Mouse (Mus musculus): ENCODE measurements at regions not wholly inside any gene's neighbourhood (a gene's known extent, or its start where the extent isn't known, plus 50 kb on each side); places are given as distances from the start of the nearest gene placed in this dataset.

GRCm38 (mm10) chr17:3869459-3870194, 173.6 kb upstream of the Nox3 start:
- H3K9me3 ChIP-seq (replicated peaks; ENCODE audit: low read length), result no peaks in the 10 kb centered on the region
- no peak for TF ChIP-seq NRF1 (IDR thresholded peaks at IDR 0.05; ENCODE audit: low read depth, low read length)
- TF ChIP-seq GABPA (IDR thresholded peaks at IDR 0.05; ENCODE audit: insufficient replicate concordance, low read depth, low read length), result no peak
- no peaks in the 10 kb centered on the region for H3K36me3 ChIP-seq (replicated peaks in 1 of 2; ENCODE audit: control insufficient read depth in 1 of 2, insufficient read depth in 1 of 2, low read length in 1 of 2)
- no peak overlapping the region for H3K4me2 ChIP-seq (ENCODE audit: insufficient read depth, low read depth, poor library complexity, severe bottlenecking)
- in situ Hi-C loops (cut with MboI; ENCODE audit: low pct_ligation_motif_present, low pct_unique_long_range_greater_than_20kb, low sequenced_read_pairs), result no loop called here
- H3K27ac ChIP-seq (ENCODE audit: insufficient read depth, low read depth), result no peak overlapping the region
- H3K9ac ChIP-seq (ENCODE audit: insufficient read depth, low read depth), result no peak overlapping the region
- dilution Hi-C loops (cut with MboI; ENCODE audit: extremely low pct_ligation_motif_present, extremely low pct_unique_long_range_greater_than_20kb, low sequenced_read_pairs), result no loop called here
- no peak overlapping the region for H3K4me3 ChIP-seq (replicated peaks in 1 of 3; ENCODE audit: low read depth in 2 of 3, low read length in 2 of 3, poor library complexity in 1 of 3)
- DNase-seq (ENCODE audit: extremely low read depth), result no peak
- H3K27me3 ChIP-seq (replicated peaks), result no peaks in the 10 kb centered on the region
- H3K4me1 ChIP-seq (ENCODE audit: control insufficient read depth in 1 of 2, insufficient read depth in 2 of 2), result no peaks in the 10 kb centered on the region
- no peaks in the 10 kb centered on the region for H3K79me2 ChIP-seq (replicated peaks; ENCODE audit: control insufficient read depth, extremely low read depth, insufficient read depth, poor library complexity, severe bottlenecking)

- in situ Hi-C loops (cut with MboI; ENCODE audit: low pct_ligation_motif_present, low pct_unique_long_range_greater_than_20kb, low sequenced_read_pairs), result no loop called here
- Histone ChIP-seq H3K4me2 (ENCODE audit: insufficient read depth, low read depth, poor library complexity, severe bottlenecking) (no peak overlapping the region), H3K27me3 (replicated peaks) (no peaks in the 10 kb centered on the region), H3K9ac (ENCODE audit: insufficient read depth, low read depth) (no peak overlapping the region), H3K4me3 (replicated peaks in 1 of 3; ENCODE audit: low read depth in 2 of 3, low read length in 2 of 3, poor library complexity in 1 of 3) (no peak overlapping the region), H3K36me3 (replicated peaks in 1 of 2; ENCODE audit: control insufficient read depth in 1 of 2, insufficient read depth in 1 of 2, low read length in 1 of 2) (no peaks in the 10 kb centered on the region), H3K27ac (ENCODE audit: insufficient read depth, low read depth) (no peak overlapping the region), H3K4me1 (ENCODE audit: control insufficient read depth in 1 of 2, insufficient read depth in 2 of 2) (no peaks in the 10 kb centered on the region), H3K9me3 (replicated peaks; ENCODE audit: low read length) (no peaks in the 10 kb centered on the region), H3K79me2 (replicated peaks; ENCODE audit: control insufficient read depth, extremely low read depth, insufficient read depth, poor library complexity, severe bottlenecking) (no peaks in the 10 kb centered on the region)
- DNase-seq (ENCODE audit: extremely low read depth), result peak; percentile 43
- dilution Hi-C loops (cut with MboI; ENCODE audit: extremely low pct_ligation_motif_present, extremely low pct_unique_long_range_greater_than_20kb, low sequenced_read_pairs), result no loop called here
- peak; percentile 54 for TF ChIP-seq RAD21 (IDR thresholded peaks at IDR 0.05; ENCODE audit: low read depth, low read length)
- peak; percentile 31 for TF ChIP-seq SMC3 (IDR thresholded peaks at IDR 0.05; ENCODE audit: low read depth, low read length)
- TF ChIP-seq CTCF (conservative IDR thresholded peaks at IDR 0.05 in 1 of 2, IDR thresholded peaks at IDR 0.05 in 1 of 2; ENCODE audit: low read depth in 2 of 2, low read length in 2 of 2), result peak in 1 of 2 experiments; percentile 60; a peak in 2 of 4 replicates
- TF ChIP-seq ZNF384 (IDR thresholded peaks at IDR 0.05; ENCODE audit: low read depth, low read length), result no peak
These were observed 166.3 kb upstream of the Nox3 start for GRCm38 (mm10) chr17:3862384-3862783.

GRCm38 (mm10) chr17:3836386-3836785, 140.3 kb upstream of the Nox3 start:
- Histone ChIP-seq H3K9ac (ENCODE audit: insufficient read depth, low read depth) (no peak overlapping the region), H3K9me3 (replicated peaks; ENCODE audit: low read length) (no peaks in the 10 kb centered on the region), H3K4me2 (ENCODE audit: insufficient read depth, low read depth, poor library complexity, severe bottlenecking) (no peak overlapping the region), H3K4me1 (ENCODE audit: control insufficient read depth in 1 of 2, insufficient read depth in 2 of 2) (no peaks in the 10 kb centered on the region), H3K27me3 (replicated peaks) (no peaks in the 10 kb centered on the region), H3K27ac (ENCODE audit: insufficient read depth, low read depth) (no peak overlapping the region), H3K79me2 (replicated peaks; ENCODE audit: control insufficient read depth, extremely low read depth, insufficient read depth, poor library complexity, severe bottlenecking) (no peaks in the 10 kb centered on the region), H3K4me3 (replicated peaks in 1 of 3; ENCODE audit: low read depth in 2 of 3, low read length in 2 of 3, poor library complexity in 1 of 3) (no peak overlapping the region), H3K36me3 (replicated peaks in 1 of 2; ENCODE audit: control insufficient read depth in 1 of 2, insufficient read depth in 1 of 2, low read length in 1 of 2) (no peaks in the 10 kb centered on the region)
- TF ChIP-seq MEF2A (IDR thresholded peaks at IDR 0.05; ENCODE audit: borderline replicate concordance, low read depth, low read length) (no peak), KAT2A (IDR thresholded peaks at IDR 0.05; ENCODE audit: insufficient replicate concordance, low read length) (no peak), IRF4 (IDR thresholded peaks at IDR 0.05; ENCODE audit: low read depth, low read length) (no peak), ZKSCAN1 (IDR thresholded peaks at IDR 0.05; ENCODE audit: borderline replicate concordance, low read depth, low read length) (no peak), USF2 (conservative IDR thresholded peaks at IDR 0.05; ENCODE audit: low read depth, low read length) (no peak), POLR2A (IDR thresholded peaks at IDR 0.05; ENCODE audit: low read depth, low read length) (no peak), PAX5 (IDR thresholded peaks at IDR 0.05; ENCODE audit: low read length) (no peak), TBP (conservative IDR thresholded peaks at IDR 0.05; ENCODE audit: low read depth, low read length) (no peak), CHD1 (IDR thresholded peaks at IDR 0.05; ENCODE audit: low read depth, low read length) (no peak), CTCF (conservative IDR thresholded peaks at IDR 0.05 in 1 of 2, IDR thresholded peaks at IDR 0.05 in 1 of 2; ENCODE audit: low read depth in 2 of 2, low read length in 2 of 2) (no peak), ZC3H11A (IDR thresholded peaks at IDR 0.05; ENCODE audit: low read depth, low read length) (no peak), TCF12 (IDR thresholded peaks at IDR 0.05; ENCODE audit: low read depth, low read length) (no peak)
- no peak for DNase-seq (ENCODE audit: extremely low read depth)
- in situ Hi-C loops (cut with MboI; ENCODE audit: low pct_ligation_motif_present, low pct_unique_long_range_greater_than_20kb, low sequenced_read_pairs) (no loop called here), dilution Hi-C loops (cut with MboI; ENCODE audit: extremely low pct_ligation_motif_present, extremely low pct_unique_long_range_greater_than_20kb, low sequenced_read_pairs) (no loop called here)

Data from CH12.LX (cell line).